Mouse (Mus musculus) E14TG2a.4 (cell line): ENCODE data around the gene Lgr5.

Experiments used
- H3K27me3 ChIP-seq: 2 replicates; pipeline ENCODE4 v1.6.1; 2014; ENCODE audit warnings: low read length, control low read depth; ENCODE audit not compliant: insufficient read depth
- H3K36me3 ChIP-seq: 2 replicates; pipeline ENCODE4 v1.6.1; 2014; ENCODE audit warnings: low read length, control low read depth; ENCODE audit not compliant: insufficient read depth
- H3K4me1 ChIP-seq: replicated peaks from 2 replicates; pipeline ENCODE4 v1.6.1; 2014; ENCODE audit warnings: low read depth, low read length, control low read depth
- H3K4me3 ChIP-seq: replicated peaks from 2 replicates; pipeline ENCODE4 v1.5.1; 2014; ENCODE audit warnings: mild to moderate bottlenecking, low read length
- H3K9me3 ChIP-seq: 2 replicates; pipeline ENCODE4 v1.6.1; 2014; ENCODE audit warnings: low read length, control low read depth
- CTCF ChIP-seq: conservative IDR thresholded peaks from 2 replicates; pipeline ENCODE4 v1.5.1; 2014; ENCODE audit warnings: low read length
- NANOG ChIP-seq: IDR thresholded peaks from 2 replicates; pipeline ENCODE4 v1.6.1; 2014; ENCODE audit warnings: borderline replicate concordance, low read length, mixed read lengths
- POU5F1 ChIP-seq: IDR thresholded peaks from 2 replicates; pipeline ENCODE4 v1.6.1; 2014; ENCODE audit warnings: low read length, borderline replicate concordance

Gene Lgr5

GRCm38 (mm10) chr10:115493778-115494141 is 93.8 kb downstream of the Lgr5 start:
- H3K27me3 ChIP-seq: no peaks in the 10 kb centered on the region
- TF ChIP-seq CTCF: no peak
- no peak for TF ChIP-seq NANOG
- no peak for TF ChIP-seq POU5F1
- H3K9me3 ChIP-seq: peaks cover 9% of the 10 kb centered on the region
- peaks cover 18% of the 10 kb centered on the region for H3K4me1 ChIP-seq
- no peaks in the 10 kb centered on the region for H3K36me3 ChIP-seq
- H3K4me3 ChIP-seq: no peak overlapping the region

- Histone ChIP-seq H3K36me3 (no peaks in the 10 kb centered on the region), H3K27me3 (peaks cover under 1% of the 10 kb centered on the region; the same call in 1 of the 2 replicates), H3K4me3 (no peak overlapping the region), H3K9me3 (peaks cover 9% of the 10 kb centered on the region), H3K4me1 (peaks cover 18% of the 10 kb centered on the region)
- TF ChIP-seq NANOG (no peak), POU5F1 (no peak), CTCF (no peak)
Measured at GRCm38 (mm10) chr10:115492956-115493777, 94.4 kb downstream of the Lgr5 start.

GRCm38 (mm10) chr10:115491803-115492510 is 95.6 kb downstream of the Lgr5 start:
- no peaks in the 10 kb centered on the region for H3K36me3 ChIP-seq
- TF ChIP-seq NANOG: no peak
- TF ChIP-seq POU5F1: no peak
- TF ChIP-seq CTCF: no peak

GRCm38 (mm10) chr10:115485602-115486001 is 102.0 kb downstream of the Lgr5 start:
- TF ChIP-seq NANOG (no peak), POU5F1 (no peak), CTCF (no peak)
- Histone ChIP-seq H3K9me3 (no peaks in the 10 kb centered on the region), H3K4me3 (no peak overlapping the region), H3K27me3 (peaks cover 14% of the 10 kb centered on the region; the same call in 1 of the 2 replicates), H3K4me1 (peaks cover 6% of the 10 kb centered on the region; the same call in 1 of the 2 replicates), H3K36me3 (no peaks in the 10 kb centered on the region)

More at GRCm38 (mm10) chr10:115491803-115492510, 95.6 kb downstream of the Lgr5 start:
- no peak overlapping the region for H3K4me3 ChIP-seq
- H3K9me3 ChIP-seq: peaks cover 9% of the 10 kb centered on the region
- peaks cover 7% of the 10 kb centered on the region; the same call in 1 of the 2 replicates for H3K27me3 ChIP-seq
- H3K4me1 ChIP-seq: peaks cover 18% of the 10 kb centered on the region

- Histone ChIP-seq H3K36me3 (no peaks in the 10 kb centered on the region), H3K9me3 (no peaks in the 10 kb centered on the region), H3K4me1 (peaks cover 6% of the 10 kb centered on the region; the same call in 1 of the 2 replicates), H3K4me3 (no peak overlapping the region), H3K27me3 (peaks cover 21% of the 10 kb centered on the region; the same call in 1 of the 2 replicates)
- TF ChIP-seq CTCF (no peak), POU5F1 (no peak), NANOG (no peak)
Measured at GRCm38 (mm10) chr10:115484660-115485059, 102.9 kb downstream of the Lgr5 start.

GRCm38 (mm10) chr10:115478441-115479141 is 109.0 kb downstream of the Lgr5 start:
- H3K27me3 ChIP-seq: peaks cover 29% of the 10 kb centered on the region
- no peak overlapping the region for H3K4me3 ChIP-seq
- no peaks in the 10 kb centered on the region for H3K9me3 ChIP-seq
- H3K4me1 ChIP-seq: peaks cover 19% of the 10 kb centered on the region
- no peaks in the 10 kb centered on the region for H3K36me3 ChIP-seq
- no peak for TF ChIP-seq POU5F1
- no peak for TF ChIP-seq CTCF
- no peak for TF ChIP-seq NANOG

- H3K27me3 ChIP-seq: peaks cover 43% of the 10 kb centered on the region
- TF ChIP-seq NANOG: no peak
- TF ChIP-seq CTCF: no peak
- no peak for TF ChIP-seq POU5F1
- H3K9me3 ChIP-seq: no peaks in the 10 kb centered on the region
- H3K36me3 ChIP-seq: no peaks in the 10 kb centered on the region
- no peak overlapping the region for H3K4me3 ChIP-seq
- H3K4me1 ChIP-seq: peaks cover 25% of the 10 kb centered on the region
Measured at GRCm38 (mm10) chr10:115476506-115476905, 111.1 kb downstream of the Lgr5 start.

- Histone ChIP-seq H3K27me3 (peaks cover 49% of the 10 kb centered on the region), H3K36me3 (no peaks in the 10 kb centered on the region), H3K4me3 (no peak overlapping the region), H3K9me3 (no peaks in the 10 kb centered on the region), H3K4me1 (peaks cover 25% of the 10 kb centered on the region)
- no peak for TF ChIP-seq CTCF
- TF ChIP-seq NANOG: peak; percentile 69; the same call in 1 of the 2 replicates
- peak; percentile 66 for TF ChIP-seq POU5F1
Measured at GRCm38 (mm10) chr10:115475000-115475550, 112.5 kb downstream of the Lgr5 start.
